Mouse (Mus musculus) hindlimb bud, embryonic 11.5 days (tissue): ENCODE measurements around the gene Pdcd2.

ENCODE experiments used
- DNase-seq: peaks from one replicate; pipeline ENCODE4 v3.0.0-alpha.2; 2012; ENCODE audit warnings: low read depth, low spot score; ENCODE audit errors: extremely low spot score

The Pdcd2 gene

GRCm38 (mm10) chr17:15499656-15500394 lies 27.3 kb downstream of the Pdcd2 start, which contains the start of the genes Psmb1 and Tbp:
Gene Psmb1 (minus strand): TSS chr17:15499751.
Gene Tbp (plus strand): TSS chr17:15499888.
- DNase-seq = peak; percentile 96

DNA sequence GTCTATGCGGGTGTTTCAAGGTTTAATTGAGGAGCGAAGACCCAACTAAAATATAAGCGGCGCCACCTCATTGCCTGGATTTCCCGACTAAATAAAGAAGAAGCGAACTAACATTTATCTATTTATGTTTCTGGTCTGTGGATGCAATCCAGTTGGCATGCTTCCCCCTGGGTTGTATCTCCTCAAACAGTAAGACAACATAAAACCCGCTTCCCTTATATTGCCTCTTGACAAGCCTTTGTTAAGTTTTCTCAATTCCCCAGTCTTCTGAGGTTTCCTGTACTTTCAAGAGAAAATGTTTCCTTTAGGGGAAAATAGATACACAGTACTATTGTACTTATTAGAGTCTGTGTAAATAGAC lies 28.4 kb downstream of the Pdcd2 start:
- no peak for DNase-seq

GRCm38 (mm10) chr17:15497882-15498752 lies 29.0 kb downstream of the Pdcd2 start:
- DNase-seq = peak; percentile 58

- DNase-seq = no peak
These were observed 36.6 kb downstream of the Pdcd2 start for GRCm38 (mm10) chr17:15490542-15490941.

GRCm38 (mm10) chr17:15472671-15473070 lies 54.4 kb downstream of the Pdcd2 start:
- no peak for DNase-seq
